Mouse (Mus musculus) CH12.LX (cell line): ENCODE results near the gene Rsrc1. TPM values are rescaled to one million over a fixed set of nuclear protein-coding genes. Genes with fewer than 3 reads are reported as not detected.

ENCODE experiments used
- DNase-seq: peaks from one replicate; pipeline ENCODE4 v3.0.0-alpha.2; 2013; ENCODE audit errors: extremely low read depth
- H3K27ac ChIP-seq: 2 replicates; pipeline ENCODE4 v1.5.1; 2012; ENCODE audit warnings: low read depth, mild to moderate bottlenecking, control low read depth, moderate library complexity; ENCODE audit not compliant: insufficient read depth
- H3K27me3 ChIP-seq: replicated peaks from 2 replicates; pipeline ENCODE3; 2012; ENCODE audit warnings: inconsistent platforms
- H3K36me3 ChIP-seq, 2 experiments: replicated peaks in 1 of 2; 2 replicates each; pipeline versions ENCODE3 to v1.6.1; 2012; ENCODE audit warnings: inconsistent platforms in 1 of 2, low read length in 1 of 2, mild to moderate bottlenecking in 1 of 2, mixed read lengths in 1 of 2, moderate library complexity in 1 of 2; ENCODE audit not compliant: control insufficient read depth in 1 of 2, insufficient read depth in 1 of 2
- H3K4me1 ChIP-seq, 2 experiments: 2 replicates each; pipeline ENCODE4 v1.6.1; 2012; ENCODE audit warnings: inconsistent platforms in 1 of 2, moderate library complexity in 1 of 2; ENCODE audit not compliant: insufficient read depth in 2 of 2, control insufficient read depth in 1 of 2
- H3K4me2 ChIP-seq: 2 replicates; pipeline ENCODE4 v1.6.1; 2012; ENCODE audit warnings: low read depth, mild to moderate bottlenecking, control low read depth; ENCODE audit not compliant: poor library complexity, insufficient read depth, severe bottlenecking
- H3K4me3 ChIP-seq, 3 experiments: fragments of 150-350 bp in 1 of 3; sonication (generic) in 1 of 3; replicated peaks in 1 of 3; 2 replicates each; pipeline versions ENCODE3 to v1.5.1; 2011 to 2012; ENCODE audit warnings: low read depth in 2 of 3, low read length in 2 of 3, mild to moderate bottlenecking in 2 of 3, moderate library complexity in 2 of 3, control low read depth in 1 of 3, improper control_type of control experiment in 1 of 3, inconsistent platforms in 1 of 3, mixed read lengths in 1 of 3; ENCODE audit not compliant: poor library complexity in 1 of 3
- H3K79me2 ChIP-seq: replicated peaks from 2 replicates; pipeline ENCODE4 v1.6.1; 2012; ENCODE audit warnings: mild to moderate bottlenecking, moderate library complexity; ENCODE audit not compliant: control insufficient read depth, poor library complexity, insufficient read depth, severe bottlenecking; ENCODE audit errors: extremely low read depth
- H3K9ac ChIP-seq: 2 replicates; pipeline ENCODE4 v1.6.1; 2012; ENCODE audit warnings: low read depth, mild to moderate bottlenecking, control low read depth, moderate library complexity; ENCODE audit not compliant: insufficient read depth
- H3K9me3 ChIP-seq: replicated peaks from 2 replicates; pipeline ENCODE3; 2012; ENCODE audit warnings: low read length, inconsistent platforms, mixed read lengths
- CHD1 ChIP-seq: IDR thresholded peaks from 2 replicates; pipeline ENCODE4 v1.6.1; 2012; ENCODE audit warnings: low read depth, low read length, improper control_type of control experiment, inconsistent platforms
- CHD2 ChIP-seq: IDR thresholded peaks from 2 replicates; pipeline ENCODE4 v1.6.1; 2011; ENCODE audit warnings: low read length, improper control_type of control experiment
- CTCF ChIP-seq, 2 experiments: IDR thresholded peaks in 1 of 2; conservative IDR thresholded peaks in 1 of 2; 2 replicates each; pipeline ENCODE4 v1.5.1; 2011 to 2012; ENCODE audit warnings: low read depth in 2 of 2, low read length in 2 of 2, improper control_type of control experiment in 1 of 2, inconsistent platforms in 1 of 2, mild to moderate bottlenecking in 1 of 2, moderate library complexity in 1 of 2
- ELF1 ChIP-seq: IDR thresholded peaks from 2 replicates; pipeline ENCODE4 v1.6.1; 2014; ENCODE audit warnings: low read depth, mild to moderate bottlenecking, inconsistent platforms, low read length, improper control_type of control experiment
- EP300 ChIP-seq: IDR thresholded peaks from 2 replicates; pipeline ENCODE4 v1.6.1; 2011; ENCODE audit warnings: low read length, improper control_type of control experiment
- IRF4 ChIP-seq: IDR thresholded peaks from 2 replicates; pipeline ENCODE4 v1.6.1; 2014; ENCODE audit warnings: low read depth, mild to moderate bottlenecking, inconsistent platforms, low read length, improper control_type of control experiment
- JUND ChIP-seq: conservative IDR thresholded peaks from 2 replicates; pipeline ENCODE4 v1.6.1; 2011; ENCODE audit warnings: low read depth, low read length, improper control_type of control experiment
- MYC ChIP-seq: IDR thresholded peaks from 2 replicates; pipeline ENCODE4 v1.6.1; 2011; ENCODE audit warnings: low read depth, mild to moderate bottlenecking, improper control_type of control experiment, low read length
- NELFE ChIP-seq: IDR thresholded peaks from 2 replicates; pipeline ENCODE4 v1.6.1; 2011; ENCODE audit warnings: low read depth, low read length, improper control_type of control experiment
- POLR2A ChIP-seq: IDR thresholded peaks from 2 replicates; pipeline ENCODE4 v1.6.1; 2011; ENCODE audit warnings: low read depth, mild to moderate bottlenecking, improper control_type of control experiment, low read length
- RAD21 ChIP-seq: IDR thresholded peaks from 2 replicates; pipeline ENCODE4 v1.6.1; 2011; ENCODE audit warnings: low read depth, mild to moderate bottlenecking, low read length, improper control_type of control experiment, moderate library complexity
- SMC3 ChIP-seq: IDR thresholded peaks from 2 replicates; pipeline ENCODE4 v1.6.1; 2011; ENCODE audit warnings: low read depth, low read length, improper control_type of control experiment
- TBP ChIP-seq: conservative IDR thresholded peaks from 2 replicates; pipeline ENCODE4 v1.6.1; 2011; ENCODE audit warnings: low read depth, low read length, improper control_type of control experiment
- UBTF ChIP-seq: IDR thresholded peaks from 2 replicates; pipeline ENCODE4 v1.6.1; 2012; ENCODE audit warnings: low read depth, mild to moderate bottlenecking, inconsistent platforms, low read length, improper control_type of control experiment, moderate library complexity
- ZKSCAN1 ChIP-seq: IDR thresholded peaks from 2 replicates; pipeline ENCODE4 v1.6.1; 2012; ENCODE audit warnings: low read depth, inconsistent platforms, low read length, improper control_type of control experiment, borderline replicate concordance
- dilution Hi-C: fragments of 300-500 bp; cut with MboI; formaldehyde crosslinking; loops from 2 replicates; pipeline ENCODE4 v1.14.3; 2020; ENCODE audit warnings: low sequenced_read_pairs; ENCODE audit not compliant: extremely low pct_unique_long_range_greater_than_20kb, extremely low pct_ligation_motif_present
- in situ Hi-C: fragments of 300-500 bp; cut with MboI; formaldehyde crosslinking; loops from 3 replicates; pipeline ENCODE4 v1.14.3; 2019; ENCODE audit warnings: low sequenced_read_pairs, low pct_ligation_motif_present, low pct_unique_long_range_greater_than_20kb, mixed read lengths
- polyA plus RNA-seq: library from polyadenylated mRNA; unstranded; fragments of >175 nt; gene quantifications from 2 replicates; pipeline ENCODE4 v1.2.1, GENCODE M21; 2012; ENCODE audit warnings: low read depth; ENCODE audit not compliant: insufficient read length
- total RNA-seq, 2 experiments: library from RNA; depleted of rRNA; stranded (reverse); fragments of 300-350 nt in 1 of 2; fragments of >200 nt in 1 of 2; gene quantifications; 2 replicates each; pipeline ENCODE4 v1.2.3; 2012 to 2014

The Rsrc1 gene
- total RNA-seq (2012; rRNA removed) (27.8 and 28.9 TPM in 2 replicates), total RNA-seq (2014; rRNA removed) (31.5 and 34.0 TPM in 2 replicates), polyA plus RNA-seq (50.9 and 60.5 TPM in 2 replicates)

DNA sequence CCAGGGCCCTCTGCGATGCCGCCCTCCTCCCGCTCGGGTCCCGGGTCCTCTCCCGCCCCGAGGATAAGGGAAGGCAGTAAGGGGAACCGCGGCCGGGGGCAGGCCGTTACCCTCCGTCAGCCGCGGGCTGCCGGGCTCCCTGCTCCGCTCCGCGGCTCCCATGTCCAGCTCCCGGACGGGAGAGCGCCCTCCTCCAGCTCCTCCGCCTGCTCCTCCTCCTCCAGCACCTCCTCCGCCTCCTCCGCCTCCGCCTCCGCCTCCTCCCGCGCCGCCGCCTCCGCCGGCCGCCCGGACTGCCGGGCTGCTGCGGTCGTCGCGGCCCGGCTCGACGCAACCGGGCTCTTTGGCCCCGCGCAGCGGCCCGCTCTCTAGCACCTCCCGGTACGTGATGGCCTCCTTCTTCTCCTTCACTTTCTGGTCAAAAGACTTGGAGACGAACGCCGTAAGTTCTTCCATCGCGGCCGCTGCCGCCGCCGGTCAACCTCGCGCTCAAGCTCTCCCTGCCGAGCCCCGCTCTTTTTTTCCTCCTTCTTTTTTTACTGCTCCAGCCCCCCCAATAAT, at the start of gene Rsrc1:
Rsrc1 (plus strand) TSS at position 290 of the 561 bp plus-strand sequence.
- H3K36me3 ChIP-seq, result no peaks in the 10 kb centered on the region
- TF ChIP-seq JUND (no peak), MYC (no peak), ELF1 (no peak), CHD2 (no peak), UBTF (0 out of 2 replicates have a peak, but pooled peaks have one; percentile 50), POLR2A (peak; percentile 12; the same call in 1 of the 2 replicates), CHD1 (no peak), EP300 (no peak)
- no peak for DNase-seq
- H3K4me2 ChIP-seq, result peak within 1 kb of the TSS; percentile 70
- peaks cover 4% of the 10 kb centered on the region for H3K79me2 ChIP-seq
- H3K27me3 ChIP-seq, result peaks cover 21% of the 10 kb centered on the region
- H3K9me3 ChIP-seq, result peaks cover 12% of the 10 kb centered on the region
- dilution Hi-C loops, result no loop called here
- in situ Hi-C loops, result loop anchor here (25.0 kb wide), 1 partner anchor 356 kb away; no protein-coding TSS in a partner anchor
- peaks cover 0 to 11% of the 10 kb centered on the region in 2 experiments; a peak in 2 of 4 replicates for H3K4me1 ChIP-seq
- no peak within 1 kb of the TSS for H3K27ac ChIP-seq
- peak within 1 kb of the TSS; percentile 53 to 84 (median 79) for H3K4me3 ChIP-seq
- peak within 1 kb of the TSS; percentile 56 for H3K9ac ChIP-seq

DNA sequence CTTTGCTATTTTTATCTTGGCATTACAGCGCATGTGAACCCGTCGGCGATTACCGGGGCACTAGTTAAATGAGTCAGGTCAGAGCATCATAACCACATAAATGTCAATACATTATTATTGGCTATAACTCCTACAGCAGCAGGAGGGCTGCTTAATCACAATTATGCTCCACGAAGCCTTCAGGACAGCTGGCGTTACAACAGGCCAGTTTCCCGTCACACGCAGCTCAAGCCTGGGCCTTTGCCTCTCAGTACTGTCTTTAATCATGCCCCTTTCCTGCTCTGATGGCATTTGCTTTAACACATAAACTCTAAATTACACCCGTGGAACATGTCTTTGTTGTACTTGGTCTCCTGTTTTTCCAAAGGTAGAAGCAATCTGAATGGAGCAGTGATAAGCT, 41.5 kb upstream of the Rsrc1 start:
- no peaks in the 10 kb centered on the region for H3K4me1 ChIP-seq
- no peaks in the 10 kb centered on the region for H3K27me3 ChIP-seq
- no peaks in the 10 kb centered on the region for H3K36me3 ChIP-seq
- H3K9ac ChIP-seq, result no peak overlapping the region
- no peak overlapping the region for H3K4me3 ChIP-seq
- dilution Hi-C loops (no loop called here), in situ Hi-C loops (no loop called here)
- no peak for DNase-seq
- TF ChIP-seq TBP (no peak), NELFE (no peak), CHD1 (no peak), POLR2A (no peak), CHD2 (no peak), ZKSCAN1 (no peak)
- TF ChIP-seq, all 38 proteins: peak for 0
- no peaks in the 10 kb centered on the region for H3K9me3 ChIP-seq
- H3K4me2 ChIP-seq, result no peak overlapping the region
- no peak overlapping the region for H3K27ac ChIP-seq
- H3K79me2 ChIP-seq, result no peaks in the 10 kb centered on the region

GRCm38 (mm10) chr3:66955126-66955525, 26.1 kb upstream of the Rsrc1 start:
- Histone ChIP-seq H3K27ac (no peak overlapping the region), H3K27me3 (no peaks in the 10 kb centered on the region), H3K4me2 (no peak overlapping the region)
- peak; percentile 6 for TF ChIP-seq RAD21
- peak; percentile 15; the same call in 1 of the 2 replicates for TF ChIP-seq SMC3
- peak in 1 of 2 experiments; percentile 40; a peak in 1 of 4 replicates for TF ChIP-seq CTCF (conservative IDR thresholded peaks at IDR 0.05 in 1 of 2, IDR thresholded peaks at IDR 0.05 in 1 of 2; ENCODE audit: low read depth in 2 of 2, low read length in 2 of 2)
- TF ChIP-seq IRF4, result no peak
- no peak for TF ChIP-seq EP300
- TF ChIP-seq, all 38 proteins: peak for 3
- H3K9ac ChIP-seq, result no peak overlapping the region
- dilution Hi-C loops, result no loop called here
- in situ Hi-C loops, result no loop called here
- no peaks in the 10 kb centered on the region for H3K79me2 ChIP-seq
- no peaks in the 10 kb centered on the region for H3K9me3 ChIP-seq
- no peaks in the 10 kb centered on the region for H3K36me3 ChIP-seq
- peaks cover 0 to 4% of the 10 kb centered on the region in 2 experiments; a peak in 2 of 4 replicates for H3K4me1 ChIP-seq
- peak; percentile 6 for DNase-seq
- H3K4me3 ChIP-seq, result no peak overlapping the region
